Mouse (Mus musculus) kidney, postnatal 10 days (tissue): ENCODE data around the gene Setdb2.
"Not testable (repeated sequence)": the region's sequence is repeated elsewhere in the genome, so short reads cannot be mapped to it uniquely, and the experiment has no call there.

ENCODE experiments used
- DNase-seq: peaks from one replicate; pipeline ENCODE4 v3.0.0; 2021; ENCODE audit warnings: mixed read lengths

Setdb2 gene

GRCm38 (mm10) chr14:59440558-59441471, at the start of gene Setdb2, which contains the start of gene Cab39l:
Gene Setdb2, minus strand, starts transcription at chr14:59440884.
Gene Cab39l, plus strand, starts transcription at chr14:59440972.
- DNase-seq: peak; percentile 96

- no peak for DNase-seq
Measured at GRCm38 (mm10) chr14:59485247-59485810, 44.6 kb upstream of the Setdb2 start.

GRCm38 (mm10) chr14:59478699-59479098, 38.0 kb upstream of the Setdb2 start:
- DNase-seq: peak; percentile 25

- DNase-seq: no peak
Measured at GRCm38 (mm10) chr14:59470781-59471180, 30.1 kb upstream of the Setdb2 start.

GRCm38 (mm10) chr14:59467798-59468197, 27.1 kb upstream of the Setdb2 start:
- peak; percentile 16 for DNase-seq

GRCm38 (mm10) chr14:59466503-59466902, 25.8 kb upstream of the Setdb2 start:
- DNase-seq: no peak

GRCm38 (mm10) chr14:59447981-59448380, 7.3 kb upstream of the Setdb2 start:
- peak; percentile 29 for DNase-seq

GRCm38 (mm10) chr14:59445421-59445820, 4.7 kb upstream of the Setdb2 start:
- no peak for DNase-seq

GRCm38 (mm10) chr14:59441472-59441805, 755 bp upstream of the Setdb2 start:
- no peak for DNase-seq

- DNase-seq: no peak
Measured at GRCm38 (mm10) chr14:59440039-59440438, 645 bp downstream of the Setdb2 start.

GRCm38 (mm10) chr14:59438505-59438904, 2.2 kb downstream of the Setdb2 start:
- no peak for DNase-seq

GRCm38 (mm10) chr14:59437398-59437797, 3.3 kb downstream of the Setdb2 start:
- DNase-seq: no peak

GRCm38 (mm10) chr14:59435206-59435605, 5.5 kb downstream of the Setdb2 start:
- no peak for DNase-seq

- no peak for DNase-seq
Measured at GRCm38 (mm10) chr14:59433902-59434301, 6.8 kb downstream of the Setdb2 start.

GRCm38 (mm10) chr14:59430556-59430955, 10.1 kb downstream of the Setdb2 start:
- DNase-seq: no peak

- no peak for DNase-seq
Measured at GRCm38 (mm10) chr14:59422912-59423663, 17.6 kb downstream of the Setdb2 start.

GRCm38 (mm10) chr14:59418171-59418570, 22.5 kb downstream of the Setdb2 start:
- DNase-seq: no peak

- not testable (repeated sequence) for DNase-seq
Measured at GRCm38 (mm10) chr14:59414979-59415378, 25.7 kb downstream of the Setdb2 start.

- DNase-seq: no peak
Measured at GRCm38 (mm10) chr14:59396999-59397398, 43.7 kb downstream of the Setdb2 start.

GRCm38 (mm10) chr14:59395281-59395680, 45.4 kb downstream of the Setdb2 start, which contains the start of gene Phf11c:
Gene Phf11c, minus strand, starts transcription at chr14:59395381.
- no peak for DNase-seq

- DNase-seq: peak; percentile 58
Measured at GRCm38 (mm10) chr14:59390181-59390580, 50.5 kb downstream of the Setdb2 start.

- no peak for DNase-seq
Measured at GRCm38 (mm10) chr14:59389532-59389931, 51.2 kb downstream of the Setdb2 start.

GRCm38 (mm10) chr14:59370348-59371068, 70.2 kb downstream of the Setdb2 start:
- DNase-seq: no peak
